Mouse (Mus musculus): Measurements from ENCODE around the gene Shld2.

DNA sequence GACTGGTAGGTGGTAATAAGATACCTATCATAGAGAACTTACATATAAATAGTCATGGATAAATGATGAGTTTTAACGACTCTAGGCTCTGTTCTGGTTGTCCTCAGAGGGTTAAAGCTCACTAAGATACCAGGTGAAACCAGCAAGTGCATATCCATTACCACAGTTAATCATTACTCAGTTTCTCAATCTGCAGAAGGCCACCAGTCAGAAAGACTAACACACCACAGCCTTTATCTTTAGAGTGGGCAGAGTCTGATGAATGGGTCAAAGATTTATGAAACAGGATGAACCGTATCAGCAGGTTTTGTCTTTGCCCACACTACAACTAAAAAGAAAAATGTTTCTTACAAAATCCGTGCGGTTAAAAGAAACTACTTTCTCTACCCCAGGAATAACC lies 35.1 kb downstream of the Shld2 start:
- TF ChIP-seq POLR2A (IDR thresholded peaks at IDR 0.05; ENCODE audit: extremely low read depth, insufficient read depth, low read length) = no peak
- no peak for TF ChIP-seq CTCF (IDR thresholded peaks at IDR 0.05; ENCODE audit: extremely low read depth, insufficient read depth, low read length)
